Mouse (Mus musculus) layer of hippocampus, postnatal 25 days (tissue): ENCODE measurements at regions not wholly inside any gene's neighbourhood (a gene's known extent, or its start where the extent isn't known, plus 50 kb on each side); places are given as distances from the start of the nearest gene placed in this dataset.
A peak's percentile ranks its signal among the peaks of the same experiment; 100 is the strongest.

Source experiments
- DNase-seq, 2 experiments: peaks; one replicate each; pipeline ENCODE4 v3.0.0; 2022; ENCODE audit warnings: mixed read lengths in 2 of 2, low spot score in 1 of 2; ENCODE audit errors: extremely low spot score in 1 of 2

- DNase-seq = peak in 1 of 2 experiments; percentile 6
Measured at GRCm38 (mm10) chr5:75338439-75338838, 186.3 kb downstream of the Pdgfra start.

GRCm38 (mm10) chr5:75342599-75342998, 190.5 kb downstream of the Pdgfra start:
- no peak for DNase-seq

- DNase-seq = no peak
Measured at GRCm38 (mm10) chr5:75346836-75347773, 195.0 kb downstream of the Pdgfra start.

- DNase-seq = no peak
Measured at GRCm38 (mm10) chr5:75347774-75348116, 195.7 kb downstream of the Pdgfra start.

GRCm38 (mm10) chr5:75355266-75355665, 203.2 kb downstream of the Pdgfra start:
- no peak for DNase-seq

GRCm38 (mm10) chr5:75358869-75359268, 206.8 kb downstream of the Pdgfra start:
- no peak for DNase-seq

- DNase-seq = no peak
Measured at GRCm38 (mm10) chr5:75363832-75364231, 210.9 kb upstream of the Kit start.

GRCm38 (mm10) chr5:75367282-75367681, 207.4 kb upstream of the Kit start:
- DNase-seq = no peak

- no peak for DNase-seq
Measured at GRCm38 (mm10) chr5:75368691-75369090, 206.0 kb upstream of the Kit start.

- no peak for DNase-seq
Measured at GRCm38 (mm10) chr5:75372849-75373248, 201.9 kb upstream of the Kit start.

- no peak for DNase-seq
Measured at GRCm38 (mm10) chr5:75377311-75378300, 197.1 kb upstream of the Kit start.

- DNase-seq = no peak
Measured at GRCm38 (mm10) chr5:75378655-75379054, 196.1 kb upstream of the Kit start.

- DNase-seq = no peak
Measured at GRCm38 (mm10) chr5:75380340-75380739, 194.4 kb upstream of the Kit start.

- no peak for DNase-seq
Measured at GRCm38 (mm10) chr5:75382138-75382537, 192.6 kb upstream of the Kit start.

GRCm38 (mm10) chr5:75387886-75388454, 186.7 kb upstream of the Kit start:
- DNase-seq = peak; percentile 8 to 16

- DNase-seq = no peak
Measured at GRCm38 (mm10) chr5:75388699-75389260, 185.9 kb upstream of the Kit start.

- DNase-seq = no peak
Measured at GRCm38 (mm10) chr5:75389433-75389971, 185.2 kb upstream of the Kit start.

- DNase-seq = no peak
Measured at GRCm38 (mm10) chr5:75398820-75399219, 175.9 kb upstream of the Kit start.

GRCm38 (mm10) chr5:75401734-75402133, 173.0 kb upstream of the Kit start:
- no peak for DNase-seq

GRCm38 (mm10) chr5:75402631-75403030, 172.1 kb upstream of the Kit start:
- DNase-seq = no peak
